Mouse (Mus musculus) lung, embryonic 14.5 days (tissue): Measurements from ENCODE around the gene Cyp2s1. TPM values are rescaled to one million over a fixed set of nuclear protein-coding genes. Genes with fewer than 3 reads are reported as not detected.

Experiments used
- ATAC-seq: fragments of 200-750 bp; cut with Nextera tagmentation; 2 replicates; pipeline ENCODE4 v1.8.0; 2017; ENCODE audit warnings: mild to moderate bottlenecking, moderate TSS enrichment, moderate library complexity; ENCODE audit not compliant: insufficient read depth
- DNase-seq: peaks from one replicate; pipeline ENCODE4 v3.0.0-alpha.2; 2015
- H3K27ac ChIP-seq: fragments of 300-500 bp; sonication (generic); 2 replicates; pipeline ENCODE4 v1.5.1; 2014; ENCODE audit warnings: low read depth, mild to moderate bottlenecking, moderate library complexity
- H3K27me3 ChIP-seq: fragments of 300-500 bp; sonication (generic); 2 replicates; pipeline ENCODE4 v1.6.1; 2014; ENCODE audit warnings: low read length, control low read depth; ENCODE audit not compliant: insufficient read depth
- H3K36me3 ChIP-seq: fragments of 300-500 bp; sonication (generic); 2 replicates; pipeline ENCODE4 v1.6.1; 2014; ENCODE audit warnings: control low read depth; ENCODE audit not compliant: insufficient read depth
- H3K4me1 ChIP-seq: fragments of 300-500 bp; sonication (generic); 2 replicates; pipeline ENCODE4 v1.6.1; 2014; ENCODE audit warnings: antibody characterized with exemption, control low read depth; ENCODE audit not compliant: insufficient read depth
- H3K4me2 ChIP-seq: fragments of 300-500 bp; sonication (generic); 2 replicates; pipeline ENCODE4 v1.6.1; 2014; ENCODE audit warnings: mild to moderate bottlenecking
- H3K4me3 ChIP-seq: fragments of 300-500 bp; sonication (generic); 2 replicates; pipeline ENCODE4 v1.5.1; 2014; ENCODE audit warnings: low read depth, low read length
- H3K9ac ChIP-seq: fragments of 300-500 bp; sonication (generic); 2 replicates; pipeline ENCODE4 v1.6.1; 2014
- H3K9me3 ChIP-seq: fragments of 300-500 bp; sonication (generic); 2 replicates; pipeline ENCODE4 v1.6.1; 2016; ENCODE audit warnings: low read depth, low read length, control low read depth
- CTCF ChIP-seq: IDR thresholded peaks from 2 replicates; pipeline ENCODE4 v1.5.1; 2016; ENCODE audit warnings: antibody characterized with exemption, low read depth
- WGBS: fragments of 180-500 bp; shearing (Covaris S2); extraction: QIAGEN DNeasy Blood & Tissue Kit; methylation state at CpG from one replicate; pipeline ENCODE4 v1.1.7; 2014; 5-methylcytosine and 5-hydroxymethylcytosine counted together
- polyA plus RNA-seq: library from polyadenylated mRNA; unstranded; fragments of >200 nt; fragmentation: Nextera tagmentation; extraction: Ambion mirVana; gene quantifications from 2 replicates; pipeline ENCODE4 v1.2.1, GENCODE M21; 2014

Cyp2s1 gene
- polyA plus RNA-seq, 1 experiment from 2014 or later = 3.2 TPM

GRCm38 (mm10) chr7:25764221-25764620 lies 52.5 kb downstream of the Cyp2s1 start:
- peak; percentile 47 for DNase-seq
- H3K36me3 ChIP-seq = peaks cover 59% of the 10 kb centered on the region
- H3K27ac ChIP-seq = peak overlapping the region; percentile 65; the same call in 1 of the 2 replicates
- no peak overlapping the region for H3K9ac ChIP-seq
- no peak overlapping the region for H3K4me2 ChIP-seq
- H3K4me1 ChIP-seq = no peaks in the 10 kb centered on the region
- WGBS = 41% methylated on average over 5 of the region's 5 CpGs
- no peaks in the 10 kb centered on the region for H3K27me3 ChIP-seq
- no peak overlapping the region for H3K4me3 ChIP-seq
- peak; percentile 52; the same call in 1 of the 2 replicates for ATAC-seq
- TF ChIP-seq CTCF = no peak
- H3K9me3 ChIP-seq = no peaks in the 10 kb centered on the region

DNA sequence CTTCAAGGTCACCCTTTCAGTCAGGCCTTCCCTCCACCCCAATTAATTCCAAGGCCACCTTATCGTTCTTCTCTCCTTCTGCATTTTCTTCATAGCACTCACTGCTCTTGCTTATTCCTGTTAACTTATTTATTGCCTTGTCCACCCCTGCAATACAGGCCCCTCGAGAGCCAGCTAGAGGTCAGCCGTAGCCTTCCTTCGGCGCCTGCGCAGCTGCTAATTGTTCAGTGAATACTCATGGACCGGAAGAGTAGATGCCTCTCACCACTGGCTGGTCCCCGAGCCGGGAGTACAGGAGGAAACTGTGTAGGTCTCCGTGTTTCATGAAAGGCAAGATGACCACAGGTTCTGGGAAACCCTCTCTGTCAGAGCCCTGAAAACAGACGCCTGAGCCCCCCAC lies 53.0 kb downstream of the Cyp2s1 start:
- Histone ChIP-seq H3K9ac (no peak overlapping the region), H3K36me3 (peaks cover 56% of the 10 kb centered on the region), H3K27ac (peak overlapping the region; percentile 65; the same call in 1 of the 2 replicates), H3K27me3 (no peaks in the 10 kb centered on the region), H3K4me3 (no peak overlapping the region), H3K9me3 (no peaks in the 10 kb centered on the region), H3K4me1 (no peaks in the 10 kb centered on the region), H3K4me2 (no peak overlapping the region)
- ATAC-seq = 0 out of 2 replicates have a peak, but pooled peaks have one; percentile 40
- DNase-seq = peak; percentile 43
- no peak for TF ChIP-seq CTCF
- WGBS = 56% methylated on average over 11 of the region's 11 CpGs

DNA sequence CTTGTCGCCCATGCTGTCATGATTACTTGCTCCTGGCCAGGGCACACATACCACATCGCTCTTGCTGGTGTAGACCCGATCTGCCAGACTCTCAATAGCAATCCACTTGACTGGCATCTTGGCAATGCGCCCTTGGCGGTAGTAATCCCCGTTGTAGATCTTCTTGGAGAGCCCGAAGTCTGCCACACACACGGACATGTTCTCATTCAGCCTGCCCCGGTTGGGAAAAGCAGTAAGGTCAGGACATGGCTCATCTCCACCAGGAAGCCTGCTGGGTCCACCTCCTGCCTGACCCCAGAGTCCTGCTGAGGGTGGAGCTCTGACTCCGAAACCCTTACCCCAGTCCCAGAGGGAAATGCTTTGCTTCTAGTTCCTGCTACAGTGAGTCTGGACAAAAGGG lies 55.4 kb downstream of the Cyp2s1 start:
- no peak for ATAC-seq
- DNase-seq = no peak
- H3K4me1 ChIP-seq = no peaks in the 10 kb centered on the region
- no peak overlapping the region for H3K4me3 ChIP-seq
- H3K36me3 ChIP-seq = peaks cover 35% of the 10 kb centered on the region
- no peak for TF ChIP-seq CTCF
- H3K9me3 ChIP-seq = no peaks in the 10 kb centered on the region
- H3K27me3 ChIP-seq = no peaks in the 10 kb centered on the region
- no peak overlapping the region for H3K27ac ChIP-seq
- 79% methylated on average over 10 of the region's 10 CpGs for WGBS
- H3K4me2 ChIP-seq = no peak overlapping the region
- H3K9ac ChIP-seq = no peak overlapping the region

DNA sequence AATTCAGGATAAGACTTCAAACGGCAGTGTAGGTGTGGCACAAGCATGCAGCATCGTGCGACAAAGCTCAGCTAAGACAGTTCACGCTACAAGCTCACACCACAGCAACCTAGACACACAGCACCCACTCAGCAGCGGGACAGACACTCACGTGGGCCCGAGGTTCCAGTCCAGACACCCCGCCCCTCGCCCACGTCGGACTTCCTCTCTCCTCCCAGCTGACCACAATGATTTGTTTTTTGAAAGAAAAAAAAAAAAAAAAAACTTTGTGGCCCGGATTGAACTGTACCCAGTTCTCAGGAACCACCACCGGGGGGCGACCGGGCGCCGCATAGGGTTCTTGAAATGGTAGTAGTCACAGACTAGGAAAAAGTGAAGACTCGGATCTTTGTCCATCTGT lies 60.7 kb downstream of the Cyp2s1 start:
- ATAC-seq = peak; percentile 37
- WGBS = under 1% methylated on average over 18 of the region's 18 CpGs

GRCm38 (mm10) chr7:25755468-25755833 lies 61.3 kb downstream of the Cyp2s1 start:
- Histone ChIP-seq H3K4me1 (no peaks in the 10 kb centered on the region; the same call in 1 of the 2 replicates), H3K9ac (peak overlapping the region; percentile 42), H3K27me3 (no peaks in the 10 kb centered on the region), H3K36me3 (peaks cover 22% of the 10 kb centered on the region), H3K4me3 (peak overlapping the region; percentile 96), H3K9me3 (no peaks in the 10 kb centered on the region), H3K4me2 (peak overlapping the region; percentile 98), H3K27ac (peak overlapping the region; percentile 86)
- DNase-seq (peak; percentile 79), ATAC-seq (peak; percentile 50)
- TF ChIP-seq CTCF = no peak
- WGBS = 0% methylated on average over 15 of the region's 15 CpGs

More for the DNA sequence above, 60.7 kb downstream of the Cyp2s1 start:
- peak; percentile 95 for DNase-seq
- Histone ChIP-seq H3K9me3 (no peaks in the 10 kb centered on the region), H3K4me3 (peak overlapping the region; percentile 96), H3K9ac (peak overlapping the region; percentile 42), H3K27ac (peak overlapping the region; percentile 86), H3K4me2 (peak overlapping the region; percentile 98), H3K27me3 (no peaks in the 10 kb centered on the region), H3K36me3 (peaks cover 19% of the 10 kb centered on the region), H3K4me1 (no peaks in the 10 kb centered on the region; the same call in 1 of the 2 replicates)
- TF ChIP-seq CTCF = peak; percentile 76

- H3K4me2 ChIP-seq = peak within 1 kb of the TSS; percentile 98
- ATAC-seq (peak; percentile 93), DNase-seq (peak; percentile 100)
- peak within 1 kb of the TSS; percentile 98 for H3K27ac ChIP-seq
- no peaks in the 10 kb centered on the region for H3K9me3 ChIP-seq
- peaks cover 23% of the 10 kb centered on the region for H3K36me3 ChIP-seq
- peak within 1 kb of the TSS; percentile 96 for H3K4me3 ChIP-seq
- WGBS = under 1% methylated on average over 55 of the region's 55 CpGs
- no peaks in the 10 kb centered on the region for H3K27me3 ChIP-seq
- no peaks in the 10 kb centered on the region; the same call in 1 of the 2 replicates for H3K4me1 ChIP-seq
- TF ChIP-seq CTCF = peak; percentile 61
- peak within 1 kb of the TSS; percentile 96 for H3K9ac ChIP-seq
These were observed 61.8 kb downstream of the Cyp2s1 start, which contains the start of gene Hnrnpul1 for GRCm38 (mm10) chr7:25754738-25755467. TSS of gene Hnrnpul1 (minus strand) at chr7:25754757.

DNA sequence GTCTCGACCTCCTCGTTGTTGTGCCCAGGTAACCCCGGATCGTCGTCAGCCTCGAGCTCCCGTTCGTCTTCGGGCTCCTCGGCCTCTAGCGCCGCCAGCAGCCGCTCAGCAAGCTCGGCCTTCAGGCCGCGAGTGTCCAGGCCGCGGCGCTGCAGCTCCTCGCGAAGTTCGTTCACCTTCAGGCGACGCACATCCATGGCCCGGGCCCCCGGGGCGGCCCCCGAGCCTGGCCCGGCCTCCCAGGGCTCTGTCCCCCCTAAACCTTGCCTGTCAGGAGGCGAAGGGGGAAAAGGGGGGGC lies 62.3 kb downstream of the Cyp2s1 start:
- peaks cover 27% of the 10 kb centered on the region for H3K36me3 ChIP-seq
- DNase-seq (no peak), ATAC-seq (no peak)
- WGBS = under 1% methylated on average over 30 of the region's 30 CpGs
- no peaks in the 10 kb centered on the region for H3K27me3 ChIP-seq
- 0 out of 2 replicates have a peak, but pooled peaks have one; percentile 24 for TF ChIP-seq CTCF
- H3K9ac ChIP-seq = peak overlapping the region; percentile 96
- peak overlapping the region; percentile 98 for H3K27ac ChIP-seq
- H3K4me1 ChIP-seq = no peaks in the 10 kb centered on the region; the same call in 1 of the 2 replicates
- peak overlapping the region; percentile 96 for H3K4me3 ChIP-seq
- H3K4me2 ChIP-seq = peak overlapping the region; percentile 98
- no peaks in the 10 kb centered on the region for H3K9me3 ChIP-seq
